Mouse (Mus musculus) retina, postnatal 7 days (tissue): ENCODE measurements around the gene Olfr1443.
"Not testable (repeated sequence)": the region's sequence is repeated elsewhere in the genome, so short reads cannot be mapped to it uniquely, and the experiment has no call there.

Experiments
- DNase-seq: peaks from one replicate; pipeline ENCODE4 v3.0.0-alpha.2; 2012; ENCODE audit warnings: low read depth, low spot score

Olfr1443 gene

DNA sequence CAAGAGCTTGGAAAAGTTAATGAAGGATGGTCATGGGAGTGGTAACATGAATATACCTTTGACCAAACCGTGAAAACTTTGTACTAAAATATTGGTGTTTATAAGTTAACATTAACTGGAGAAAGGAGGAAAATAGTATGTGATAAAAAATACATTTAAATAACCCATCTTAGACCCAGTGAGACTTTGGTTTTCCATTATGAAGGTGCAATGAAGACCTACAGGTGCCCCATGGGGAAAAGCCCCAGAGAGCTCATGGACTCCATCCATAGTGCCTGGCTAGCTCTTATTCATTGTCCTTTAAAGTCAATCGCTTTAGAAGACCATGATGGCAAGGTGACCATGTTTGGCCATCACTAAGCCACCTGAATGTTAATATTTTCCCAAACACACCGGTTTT is at the start of gene Olfr1443:
Gene Olfr1443 (plus strand): TSS at position 301 of the 400 bp plus-strand sequence.
- DNase-seq, result no peak

DNA sequence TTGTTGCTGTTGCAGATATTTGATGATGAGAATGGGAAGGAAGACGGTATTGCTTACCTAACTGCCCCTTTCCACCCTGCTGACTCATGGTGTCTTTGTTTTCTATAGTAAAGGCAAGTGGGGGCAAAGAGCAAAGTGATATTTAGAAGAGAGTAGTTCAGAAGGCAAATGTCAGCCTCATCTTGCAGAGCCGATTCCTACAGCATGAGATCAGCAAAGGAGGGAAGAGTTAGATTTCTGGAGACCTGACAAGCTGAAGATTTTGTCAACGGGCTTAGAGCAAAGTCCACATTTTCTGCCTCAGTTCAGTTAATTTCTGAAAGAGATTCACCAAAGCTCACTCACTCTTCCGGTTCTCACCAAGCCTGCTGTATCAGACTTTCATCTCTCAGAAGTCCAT is 44.7 kb upstream of the Olfr1443 start, which contains the start of gene Glyat:
Gene Glyat (plus strand): TSS at position 133 of the 400 bp plus-strand sequence.
- no peak for DNase-seq

DNA sequence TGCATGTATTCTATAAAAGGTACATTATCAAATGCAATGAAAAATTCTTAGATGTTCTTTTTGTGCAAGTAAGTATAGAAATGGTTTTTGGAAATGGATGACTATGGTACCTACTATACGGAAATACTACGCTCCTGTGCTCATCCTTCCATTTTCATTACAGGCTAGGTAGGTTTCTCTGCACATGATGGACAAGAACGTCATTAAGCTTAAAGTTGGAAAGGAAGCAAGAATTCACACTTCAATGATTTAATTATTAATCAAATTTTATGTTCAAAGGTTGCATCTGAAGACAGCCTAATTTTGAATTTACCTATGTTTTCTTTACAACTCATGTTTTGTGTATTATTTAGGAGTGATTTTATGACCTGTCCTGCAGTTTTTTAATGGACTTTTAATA is 43.7 kb upstream of the Olfr1443 start:
- no peak for DNase-seq

DNA sequence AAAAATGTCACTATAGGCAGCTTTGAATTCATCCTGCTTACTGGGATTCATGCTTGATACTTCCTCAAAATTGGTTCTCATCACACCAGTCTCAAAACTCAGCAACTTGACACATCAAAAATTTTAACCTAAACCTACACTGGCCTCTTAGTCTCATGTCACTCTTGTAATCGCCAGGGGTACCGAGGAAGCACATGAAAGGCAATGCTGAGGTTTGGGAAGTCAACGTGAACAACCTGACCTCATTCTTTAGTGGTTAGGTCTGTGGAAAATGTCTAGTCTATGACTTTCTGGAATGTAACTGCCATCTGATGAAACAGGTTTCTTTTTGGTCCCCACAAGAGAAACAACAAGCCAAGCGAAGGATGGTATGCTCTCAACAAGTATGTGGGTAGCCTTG is 42.9 kb upstream of the Olfr1443 start:
- no peak for DNase-seq

DNA sequence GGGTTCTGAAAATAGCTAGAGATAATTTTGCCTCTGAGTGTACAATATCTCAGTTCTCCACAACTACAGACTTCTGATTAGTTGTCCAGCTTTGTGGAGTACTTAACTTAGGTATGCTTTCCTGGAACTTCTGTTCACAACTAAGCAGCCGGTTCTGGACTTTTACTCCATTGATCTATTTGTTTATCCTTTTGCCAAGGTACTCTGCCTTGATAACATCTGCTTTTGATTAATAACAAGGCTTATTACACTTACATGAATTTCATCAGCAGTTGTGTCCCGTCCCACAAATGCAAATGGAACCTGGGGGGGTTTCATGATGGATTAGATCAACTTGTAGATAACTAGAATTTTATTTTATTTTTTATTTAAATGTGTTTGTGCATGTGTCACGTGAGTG is 41.0 kb upstream of the Olfr1443 start:
- no peak for DNase-seq

DNA sequence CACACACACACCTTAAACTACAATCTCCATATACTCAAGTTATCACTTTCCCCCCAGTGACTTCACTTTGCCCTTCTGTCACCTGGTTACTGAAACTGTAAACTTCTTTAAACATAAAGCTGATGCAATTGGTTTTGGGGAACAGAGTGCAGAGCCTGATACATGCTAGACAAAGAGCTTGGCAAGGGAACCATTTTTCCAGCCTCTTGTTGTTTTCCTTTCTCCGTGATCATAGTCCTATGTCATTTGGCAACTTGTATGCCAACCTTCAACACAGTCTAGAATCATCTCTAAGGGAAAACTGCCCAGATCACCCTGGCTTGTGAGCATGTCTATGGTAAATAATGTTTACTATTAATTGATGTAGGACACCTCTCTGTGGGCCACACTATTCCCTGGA is 39.9 kb upstream of the Olfr1443 start:
- no peak for DNase-seq

DNA sequence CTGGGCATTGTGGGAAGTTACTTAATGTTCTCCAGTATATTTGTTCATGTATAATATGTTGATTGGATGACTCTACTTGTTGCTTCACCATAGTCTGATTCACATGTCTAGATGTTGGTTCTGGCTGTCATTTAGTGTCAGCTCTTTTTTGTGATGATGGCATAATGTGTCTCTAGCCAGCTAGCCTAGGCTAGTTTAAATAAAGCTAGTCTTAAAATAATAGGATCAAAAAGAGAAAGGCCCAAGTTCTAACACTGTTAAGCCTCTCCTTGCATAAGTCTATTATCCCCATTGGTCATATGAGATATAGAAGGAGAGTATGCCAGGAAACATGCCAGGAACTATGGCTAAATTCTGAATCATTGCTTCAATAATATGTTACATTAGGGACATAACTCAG is 28.4 kb upstream of the Olfr1443 start:
- DNase-seq, result no peak

DNA sequence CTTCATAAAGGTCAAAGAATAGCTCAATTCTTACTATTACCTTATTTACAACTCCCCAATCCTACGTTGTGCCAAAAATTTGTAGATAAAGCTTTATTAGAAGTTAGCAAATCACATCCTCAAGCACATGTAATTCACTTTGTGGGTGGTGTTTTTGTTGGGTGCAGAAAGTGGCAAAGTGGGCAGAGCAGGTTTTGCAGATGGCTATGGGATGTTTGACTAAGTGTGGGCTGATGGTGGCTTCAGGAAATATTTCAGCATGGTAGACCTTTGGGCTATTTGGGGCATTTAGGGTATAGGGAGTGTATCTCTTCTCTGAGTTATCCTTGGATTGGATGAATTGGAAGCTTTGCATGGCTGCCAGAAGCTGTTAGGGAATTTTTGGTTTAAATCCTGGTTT is 11.8 kb upstream of the Olfr1443 start:
- DNase-seq, result no peak

DNA sequence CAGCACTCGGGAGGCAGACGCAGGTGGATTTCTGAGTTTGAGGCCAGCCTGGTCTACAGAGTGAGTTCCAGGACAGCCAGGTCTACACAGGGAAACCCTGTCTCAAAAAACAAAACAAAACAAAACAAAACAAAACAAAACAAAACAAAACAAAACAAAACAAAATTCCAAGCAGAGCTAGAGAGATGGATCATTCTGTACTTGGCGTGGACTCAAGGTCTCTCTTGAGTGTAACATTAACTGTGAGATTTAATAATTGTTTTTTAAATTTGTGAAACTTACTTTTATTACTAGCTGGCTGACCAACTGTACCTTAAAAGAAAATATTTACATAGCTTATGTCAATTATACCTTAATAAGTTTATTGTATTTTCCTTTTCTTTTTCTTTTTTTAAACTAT is 9.3 kb upstream of the Olfr1443 start:
- not testable (repeated sequence) for DNase-seq

DNA sequence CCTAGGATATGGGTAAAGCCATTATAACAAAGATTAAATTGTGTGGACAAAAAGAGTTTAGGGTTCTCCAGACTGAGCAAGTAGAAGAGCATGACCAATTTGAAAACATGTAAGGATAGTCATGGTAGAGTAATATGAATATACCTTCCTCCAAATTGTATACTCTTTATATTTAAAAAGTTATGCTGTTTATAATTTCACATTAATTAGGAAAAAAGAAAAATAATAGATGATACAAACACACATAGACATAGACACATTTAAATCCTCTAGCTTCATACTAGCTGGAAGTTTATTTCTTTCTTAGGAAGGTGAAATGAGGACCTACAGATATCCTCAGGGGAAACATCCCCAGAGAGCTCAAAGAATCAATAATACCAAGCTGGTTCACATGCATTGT is 7.8 kb upstream of the Olfr1443 start, which contains the start of gene Olfr1442:
Gene Olfr1442 (plus strand): TSS at position 301 of the 400 bp plus-strand sequence.
- no peak for DNase-seq

DNA sequence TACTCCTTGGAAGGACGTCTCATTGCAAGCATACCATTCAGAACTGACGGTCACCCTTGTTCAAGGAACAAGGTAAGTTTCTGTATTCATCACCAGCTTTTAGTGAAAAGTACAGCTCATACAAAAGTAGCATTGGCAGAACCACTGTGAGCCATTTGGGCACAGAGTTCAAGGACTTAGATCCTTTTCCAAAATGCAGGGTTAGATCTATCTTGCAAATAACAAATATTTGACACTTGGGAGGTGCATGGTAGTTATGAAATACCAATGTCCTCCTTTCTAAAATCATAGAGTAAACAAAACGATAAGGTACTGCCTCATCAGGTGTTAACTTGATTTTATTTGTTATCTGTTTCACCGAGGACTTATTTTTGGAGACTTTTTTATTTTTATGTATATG is 6.9 kb upstream of the Olfr1443 start:
- no peak for DNase-seq

DNA sequence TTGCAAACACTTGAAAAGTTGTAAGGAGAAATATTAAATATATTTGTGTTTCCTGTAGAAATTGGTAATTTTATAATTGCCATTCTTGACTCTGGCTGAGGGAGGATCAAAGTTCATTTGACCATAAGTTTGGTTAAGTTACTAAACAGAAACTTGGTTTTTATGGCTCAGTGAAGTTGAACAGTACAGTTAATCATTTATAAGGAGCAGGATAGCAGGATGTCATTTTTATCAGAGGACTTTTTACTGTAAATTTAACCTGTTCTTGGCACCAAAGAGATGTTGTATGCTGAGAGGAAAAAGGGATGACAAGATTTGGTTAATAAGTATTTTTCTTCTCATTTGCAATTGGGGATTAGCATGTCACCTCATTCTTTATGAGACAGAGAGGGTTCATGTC is 6.7 kb downstream of the Olfr1443 start:
- no peak for DNase-seq

DNA sequence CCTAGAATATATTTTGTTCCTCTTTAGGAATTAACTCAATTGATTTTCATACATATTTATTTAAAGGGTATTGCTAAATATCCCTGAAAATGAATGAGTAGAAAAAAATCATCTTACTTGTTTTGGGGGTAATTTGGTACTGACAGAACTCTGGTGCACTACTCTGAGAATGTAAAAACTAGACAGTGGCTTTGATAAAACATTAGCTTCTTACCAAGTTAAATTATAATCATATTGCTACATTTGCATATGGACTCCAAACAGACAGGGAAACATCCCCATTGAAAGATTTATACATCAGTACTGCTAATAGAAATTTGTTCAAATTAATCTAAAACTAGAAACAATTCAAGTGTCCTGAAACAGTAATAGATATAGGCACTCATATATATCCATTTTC is 7.3 kb downstream of the Olfr1443 start:
- no peak for DNase-seq

DNA sequence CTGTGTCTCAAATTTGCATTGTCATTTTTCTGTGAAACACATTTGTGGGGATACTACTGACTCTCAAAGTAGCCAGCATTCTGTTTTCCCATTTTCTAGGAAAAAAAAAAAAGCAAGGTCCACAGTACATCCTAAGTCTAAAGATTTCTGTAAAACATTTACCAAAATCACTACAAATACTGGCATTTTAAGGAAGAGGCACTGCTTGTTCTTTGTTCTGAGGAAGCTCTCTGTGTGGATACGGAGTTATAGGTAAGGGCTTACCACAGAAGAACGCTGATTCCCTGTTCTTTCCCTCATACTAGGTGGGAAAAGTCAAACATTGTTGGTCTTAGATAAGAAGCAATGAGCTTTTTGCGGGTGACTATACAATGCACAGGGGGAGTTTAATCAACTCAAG is 17.7 kb downstream of the Olfr1443 start, which contains the start of gene Keg1:
Gene Keg1 (plus strand): TSS at position 197 of the 400 bp plus-strand sequence.
- no peak for DNase-seq

DNA sequence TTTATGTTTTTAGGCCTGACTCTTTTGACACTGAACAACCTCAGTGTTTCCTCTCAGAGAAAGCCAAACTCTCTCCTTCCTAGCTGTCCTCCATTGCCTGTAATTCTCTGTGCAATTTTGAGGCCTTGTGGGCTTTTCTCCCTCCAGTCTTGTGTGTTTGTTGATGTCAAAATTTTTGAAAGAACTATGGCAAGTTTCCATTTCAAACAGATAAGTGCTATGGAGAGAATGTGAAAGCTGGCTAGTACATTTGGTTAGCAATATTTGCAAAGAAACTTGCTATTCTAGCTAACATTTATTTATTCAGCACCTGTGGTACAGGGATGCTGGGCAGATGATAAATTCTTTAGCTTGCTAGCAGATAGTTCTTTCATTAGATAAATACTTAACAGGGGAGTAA is 18.3 kb downstream of the Olfr1443 start:
- DNase-seq, result no peak

DNA sequence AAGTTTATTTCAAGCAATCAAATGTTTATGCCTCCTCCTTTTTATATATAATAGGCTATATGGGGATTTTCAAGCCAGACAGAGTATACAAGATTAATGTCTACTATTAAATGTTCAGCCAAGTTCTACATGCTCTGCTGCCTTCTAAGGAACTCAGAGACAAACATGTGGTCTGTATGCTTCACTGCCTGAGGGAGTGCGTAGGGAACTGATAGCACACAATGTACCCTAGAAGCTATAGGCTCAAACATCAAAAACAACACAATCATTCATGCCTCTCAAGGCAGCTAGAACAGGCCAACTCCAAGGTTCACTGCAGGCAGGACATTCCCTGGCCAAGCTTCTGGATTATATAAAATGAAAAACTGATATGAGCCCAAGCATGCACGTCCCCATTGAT is 30.5 kb downstream of the Olfr1443 start:
- DNase-seq, result no peak

DNA sequence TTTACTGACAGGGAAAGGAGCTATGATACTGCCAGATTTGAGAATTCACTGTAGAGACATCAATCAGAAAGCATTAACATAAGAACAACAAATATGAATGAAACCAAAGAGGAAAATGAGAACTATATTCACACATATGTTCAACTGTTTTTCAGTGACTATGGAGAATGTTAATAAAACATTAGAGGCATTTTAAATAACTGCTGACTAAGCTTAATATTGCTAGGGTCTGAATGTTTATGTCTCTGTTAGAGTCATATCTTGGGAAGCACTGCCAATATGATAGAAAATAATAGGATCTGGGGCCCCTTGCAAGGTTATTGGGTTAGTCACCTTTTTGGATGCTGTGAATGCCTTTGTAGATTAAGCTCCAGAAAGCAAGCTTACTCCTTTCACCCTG is 31.1 kb downstream of the Olfr1443 start:
- no peak for DNase-seq

DNA sequence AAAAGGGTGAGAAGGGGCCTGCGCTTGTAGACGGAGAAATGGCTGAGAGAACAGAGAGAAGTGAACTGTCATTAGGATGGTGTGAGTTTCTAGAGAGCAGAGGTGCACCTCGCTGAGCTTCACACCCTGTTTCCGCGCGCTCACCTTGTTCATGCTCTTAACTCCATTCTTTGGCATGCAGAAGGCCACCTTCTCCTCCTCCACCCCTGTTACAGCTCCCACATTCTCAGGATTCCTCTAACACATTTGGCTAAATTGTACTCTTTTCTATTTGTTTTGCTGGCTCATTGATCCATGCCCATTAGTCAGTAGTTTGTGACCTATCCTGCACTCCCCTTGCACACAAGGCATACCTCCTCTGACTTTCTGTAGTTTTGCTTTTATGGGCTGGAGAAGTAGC is 41.3 kb downstream of the Olfr1443 start:
- no peak for DNase-seq

DNA sequence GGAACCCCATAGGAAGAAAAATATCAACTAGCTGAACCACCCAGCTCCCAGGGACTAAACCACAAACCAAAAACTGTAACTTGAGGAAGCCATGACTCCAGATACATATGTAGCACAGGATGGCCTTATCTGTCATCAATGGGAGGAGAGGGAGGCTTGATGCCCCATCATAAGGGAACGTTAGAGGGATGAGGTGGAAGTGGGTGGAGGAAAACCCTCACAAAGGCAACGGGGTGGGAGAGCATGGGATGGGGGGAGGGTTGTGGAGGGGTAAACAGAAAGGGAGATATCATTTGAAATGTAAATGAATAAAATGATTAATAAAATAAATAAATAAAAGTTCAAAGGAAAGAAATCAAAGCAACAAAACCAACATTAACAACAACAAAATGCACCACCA is 42.6 kb downstream of the Olfr1443 start:
- DNase-seq, result no peak

DNA sequence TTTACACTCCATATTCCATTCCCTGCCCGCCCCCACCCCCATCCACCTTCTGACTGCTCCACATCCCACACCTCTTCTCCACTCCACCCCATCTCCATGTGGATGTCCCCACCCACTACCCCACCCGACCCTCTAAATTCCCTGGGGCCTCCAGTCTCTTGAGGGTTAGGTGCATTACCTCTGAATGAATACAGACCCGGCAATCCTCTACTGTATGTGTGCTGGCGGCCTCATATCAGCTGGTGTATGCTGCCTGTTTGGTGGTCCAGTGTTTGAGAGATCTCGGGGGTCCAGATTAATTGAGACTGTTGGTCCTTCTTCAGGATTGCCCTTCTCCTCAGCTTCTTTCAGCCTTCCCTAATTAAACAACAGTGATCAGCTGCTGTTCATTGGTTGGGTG is 43.0 kb downstream of the Olfr1443 start:
- not testable (repeated sequence) for DNase-seq

DNA sequence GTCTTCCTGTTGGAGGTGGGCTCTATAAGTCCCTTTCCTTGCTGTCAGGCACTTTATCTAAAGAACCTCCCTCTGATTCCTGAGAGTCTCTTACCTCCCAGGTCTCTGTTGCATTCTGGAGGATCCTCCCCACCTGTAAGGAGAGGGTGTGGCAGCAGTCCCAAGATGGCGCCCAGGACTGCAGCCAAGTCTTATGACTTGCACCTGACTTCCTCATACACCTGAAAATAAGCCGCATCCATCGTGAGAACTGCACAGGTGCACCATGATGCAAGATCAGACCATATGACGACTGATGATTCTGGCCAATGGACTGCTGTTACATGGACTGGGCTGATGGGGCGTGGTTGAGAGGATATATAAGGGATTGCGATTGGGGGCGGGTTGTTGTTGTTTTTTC is 43.7 kb downstream of the Olfr1443 start:
- not testable (repeated sequence) for DNase-seq

DNA sequence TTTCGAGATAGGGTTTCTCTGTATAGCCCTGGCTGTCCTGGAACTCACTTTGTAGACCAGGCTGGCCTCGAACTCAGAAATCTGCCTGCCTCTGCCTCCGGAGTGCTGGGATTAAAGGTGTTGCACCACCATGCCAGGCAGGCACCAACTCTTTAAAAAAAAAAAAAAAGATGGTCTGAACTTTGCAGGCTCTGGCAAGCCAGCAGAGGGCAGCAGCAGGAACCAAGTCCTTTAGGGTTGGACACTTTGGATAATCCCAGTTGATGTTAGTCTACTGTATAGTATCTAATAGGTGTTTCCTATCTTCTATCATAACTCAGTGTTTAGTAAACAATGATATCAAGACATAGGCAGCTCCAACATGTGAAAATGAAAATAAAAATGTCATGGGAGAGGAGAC is 44.4 kb downstream of the Olfr1443 start:
- DNase-seq, result no peak

DNA sequence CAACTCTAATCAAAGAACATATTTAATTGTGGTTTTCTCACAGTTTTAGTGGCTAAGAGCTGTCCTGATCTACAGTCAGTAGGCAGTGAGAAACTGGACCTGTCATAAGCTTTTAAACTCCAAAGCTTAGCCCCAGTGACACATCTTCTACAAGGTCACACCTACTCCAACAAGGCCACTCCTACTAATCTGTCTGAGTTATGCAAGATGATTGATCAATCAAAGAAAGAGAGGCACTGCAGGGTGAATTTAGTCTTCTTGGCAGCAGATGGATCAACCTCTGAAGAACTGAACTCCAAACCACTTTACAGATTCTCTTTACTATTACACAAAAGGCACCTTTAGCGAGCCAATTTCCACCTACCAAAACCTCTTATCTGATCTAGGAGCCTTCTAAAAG is 47.9 kb downstream of the Olfr1443 start:
- DNase-seq, result no peak

DNA sequence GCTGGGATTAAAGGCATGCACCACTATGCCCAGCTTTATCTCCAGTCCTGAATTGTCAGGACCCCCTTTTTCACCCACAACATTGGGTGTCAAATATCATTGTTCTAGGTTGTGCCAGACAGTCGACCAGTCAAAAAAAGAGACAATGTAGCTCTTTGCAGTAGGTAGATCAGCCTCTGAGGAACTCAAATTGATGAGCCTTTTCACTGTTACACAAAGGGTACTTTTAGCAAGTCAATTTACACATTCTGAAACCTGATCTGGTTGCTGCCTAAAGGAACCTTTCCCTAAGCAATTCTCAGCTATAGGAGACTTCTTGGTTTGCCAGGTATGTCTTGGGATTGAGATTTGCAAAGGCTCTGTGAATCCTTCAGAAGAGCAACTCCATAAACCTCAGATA is 53.1 kb downstream of the Olfr1443 start:
- no peak for DNase-seq
